Comparison of ENCODE assay signal across 18 mouse cellular contexts in the genomic region with DNA sequence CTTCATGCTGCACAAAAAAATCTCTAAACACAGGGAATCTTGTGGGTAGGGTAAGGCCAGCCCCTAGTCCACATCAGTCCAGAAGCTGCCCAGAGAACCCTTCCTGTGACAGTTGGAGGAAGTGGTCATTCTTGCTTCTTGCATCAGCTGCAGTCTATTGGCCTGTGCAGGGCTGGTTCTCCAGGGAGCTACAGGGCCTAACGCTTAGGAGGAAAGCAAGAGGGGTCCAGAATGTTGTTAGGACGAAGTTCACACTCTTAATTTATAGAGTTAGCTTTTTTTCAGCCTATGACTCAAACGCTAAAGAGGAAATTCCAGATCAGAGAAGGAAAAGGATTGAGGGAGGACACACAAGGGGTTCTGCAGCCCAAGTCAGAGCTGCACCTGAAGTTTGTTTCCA. TPM values are rescaled to one million over a fixed set of nuclear protein-coding genes. Genes with fewer than 3 reads are reported as not detected.
"Had no signal": no experiment of that assay in that cellular context is flagged by ENCODE, and none has a peak within 500 bp of the region (broad histone marks: within the 10 kb centered on the region; RNA-seq: fewer than 3 reads in every experiment).

No protein-coding gene starts in this region.

- H3K4me2 ChIP-seq: intestine, embryonic 15.5 days; liver, embryonic 11.5 days; liver, embryonic 15.5 days; midbrain, embryonic 12.5 days; neural tube, embryonic 13.5 days; stomach, embryonic 15.5 days had no signal

- H3K36me3 ChIP-seq: liver, embryonic 15.5 days; midbrain, embryonic 12.5 days; neural tube, embryonic 13.5 days; stomach, embryonic 15.5 days had no signal

- H3K27ac ChIP-seq: intestine, embryonic 15.5 days; layer of hippocampus, adult 2 months; liver, embryonic 15.5 days; macrophage; midbrain, embryonic 12.5 days; neural tube, embryonic 13.5 days; stomach, embryonic 15.5 days had no signal

- DNase-seq: kidney, adult 8-10 months; lung, adult 2 months; lung, postnatal 10 days; right cerebral cortex, postnatal 14 days; thymus, postnatal 36 days had no signal

- H3K4me1 ChIP-seq: intestine, embryonic 15.5 days; liver, embryonic 15.5 days; midbrain, embryonic 12.5 days; neural tube, embryonic 13.5 days; stomach, embryonic 15.5 days had no signal

- H3K4me3 ChIP-seq: intestine, embryonic 15.5 days; layer of hippocampus, adult 2 months; liver, embryonic 15.5 days; midbrain, embryonic 12.5 days; neural tube, embryonic 13.5 days; stomach, embryonic 15.5 days had no signal

- ATAC-seq: intestine, embryonic 15.5 days; midbrain, embryonic 16.5 days had no signal

- H3K9me3 ChIP-seq: intestine, embryonic 15.5 days; liver, embryonic 15.5 days; midbrain, embryonic 12.5 days; stomach, embryonic 15.5 days had no signal

- H3K9ac ChIP-seq: intestine, embryonic 15.5 days; liver, embryonic 15.5 days; midbrain, embryonic 12.5 days; neural tube, embryonic 13.5 days; stomach, embryonic 15.5 days had no signal

- H3K27me3 ChIP-seq: intestine, embryonic 15.5 days; liver, embryonic 15.5 days; midbrain, embryonic 12.5 days; neural tube, embryonic 13.5 days; stomach, embryonic 15.5 days had no signal

RNA-seq across cellular contexts. Expression of gene Ube2u, which starts 31.8 kb away (rescaled TPM):
- total RNA-seq: layer of hippocampus, adult 2 months; left cerebral cortex, postnatal 36 days; megakaryocyte-erythroid progenitor cell, adult 5-6 weeks had no signal
- polyA plus RNA-seq: lung, adult 2 months; macrophage; spleen, adult 2 months; thymus, postnatal 0 days had no signal
